Mouse (Mus musculus) midbrain, embryonic 11.5 days (tissue): ENCODE measurements around the gene Ddx19a. TPM values are rescaled to one million over a fixed set of nuclear protein-coding genes. Genes with fewer than 3 reads are reported as not detected.
A peak's percentile ranks its signal among the peaks of the same experiment; 100 is the strongest.
"Not testable (repeated sequence)": the region's sequence is repeated elsewhere in the genome, so short reads cannot be mapped to it uniquely, and the experiment has no call there.

Source experiments
- ATAC-seq: fragments of 200-750 bp; cut with Nextera tagmentation; 2 replicates; pipeline ENCODE4 v1.8.0; 2017; ENCODE audit warnings: moderate TSS enrichment, moderate library complexity; ENCODE audit not compliant: low FRiP score
- DNase-seq: peaks from one replicate; pipeline ENCODE4 v3.0.0; 2015; ENCODE audit warnings: low spot score; ENCODE audit errors: missing footprints
- H3K27ac ChIP-seq: fragments of 300-500 bp; sonication (generic); 2 replicates; pipeline ENCODE4 v1.5.1; 2014; ENCODE audit warnings: low read depth, low read length
- H3K27me3 ChIP-seq: fragments of 300-500 bp; sonication (generic); 2 replicates; pipeline ENCODE4 v1.6.1; 2014; ENCODE audit warnings: mild to moderate bottlenecking, low read length, moderate library complexity, mixed read lengths; ENCODE audit not compliant: control insufficient read depth, insufficient read depth
- H3K36me3 ChIP-seq: fragments of 300-500 bp; sonication (generic); 2 replicates; pipeline ENCODE4 v1.6.1; 2014; ENCODE audit warnings: mild to moderate bottlenecking, low read length, moderate library complexity, mixed read lengths; ENCODE audit not compliant: control insufficient read depth, insufficient read depth
- H3K4me1 ChIP-seq: fragments of 300-500 bp; sonication (generic); 2 replicates; pipeline ENCODE4 v1.6.1; 2014; ENCODE audit warnings: low read length; ENCODE audit not compliant: control insufficient read depth, insufficient read depth
- H3K4me2 ChIP-seq: fragments of 300-500 bp; sonication (generic); 2 replicates; pipeline ENCODE4 v1.6.1; 2014; ENCODE audit warnings: mild to moderate bottlenecking, moderate library complexity
- H3K4me3 ChIP-seq: fragments of 300-500 bp; sonication (generic); 2 replicates; pipeline ENCODE4 v1.5.1; 2014; ENCODE audit warnings: low read depth, low read length
- H3K9ac ChIP-seq: fragments of 300-500 bp; sonication (generic); 2 replicates; pipeline ENCODE4 v1.6.1; 2014; ENCODE audit warnings: low read length
- H3K9me3 ChIP-seq: fragments of 300-500 bp; sonication (generic); 2 replicates; pipeline ENCODE4 v1.6.1; 2016; ENCODE audit warnings: low read length; ENCODE audit not compliant: control insufficient read depth
- WGBS: fragments of 180-500 bp; shearing (Covaris S2); extraction: QIAGEN DNeasy Blood & Tissue Kit; methylation state at CpG from one replicate; pipeline ENCODE4 v1.1.7; 2014; 5-methylcytosine and 5-hydroxymethylcytosine counted together
- polyA plus RNA-seq: library from polyadenylated mRNA; unstranded; fragments of >200 nt; fragmentation: Nextera tagmentation; extraction: Ambion mirVana; gene quantifications from 2 replicates; pipeline ENCODE4 v1.2.1, GENCODE M21; 2014

The Ddx19a gene
- polyA plus RNA-seq, 1 experiment from 2014 or later = 32.8 TPM

GRCm38 (mm10) chr8:110981304-110981703 lies 16.3 kb downstream of the Ddx19a start:
- peaks cover 21% of the 10 kb centered on the region for H3K36me3 ChIP-seq
- H3K4me2 ChIP-seq = no peak overlapping the region
- H3K27me3 ChIP-seq = no peaks in the 10 kb centered on the region
- H3K9me3 ChIP-seq = no peaks in the 10 kb centered on the region
- H3K9ac ChIP-seq = no peak overlapping the region
- 87% methylated on average over 2 of the region's 2 CpGs for WGBS
- peak; percentile 70 for DNase-seq
- H3K4me3 ChIP-seq = no peak overlapping the region
- ATAC-seq = no peak
- no peaks in the 10 kb centered on the region for H3K4me1 ChIP-seq
- H3K27ac ChIP-seq = no peak overlapping the region

DNA sequence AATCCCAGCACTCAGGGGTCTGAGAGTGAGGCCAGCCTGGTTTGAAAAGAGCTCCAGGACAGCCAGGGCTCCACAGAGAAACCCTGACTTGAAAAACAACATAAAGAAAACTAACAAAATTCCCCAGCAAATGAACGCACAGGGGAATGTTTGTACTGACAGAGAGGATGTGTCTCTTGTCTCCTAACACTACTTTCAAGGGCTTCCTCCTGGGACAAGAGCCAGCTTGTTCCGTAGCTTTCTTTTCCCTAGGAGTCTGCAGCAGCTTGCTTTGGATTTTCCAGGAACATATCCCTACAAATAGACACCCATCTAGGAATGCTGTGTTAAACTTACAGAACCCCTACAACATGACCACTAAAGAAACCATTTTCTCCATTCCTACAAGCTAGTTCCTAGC lies 19.6 kb downstream of the Ddx19a start:
- not testable (repeated sequence) for H3K4me3 ChIP-seq, H3K4me1 ChIP-seq, DNase-seq, H3K36me3 ChIP-seq, H3K9ac ChIP-seq, H3K4me2 ChIP-seq, H3K27ac ChIP-seq, H3K27me3 ChIP-seq, H3K9me3 ChIP-seq, ATAC-seq
- 89% methylated on average over 2 of the region's 2 CpGs for WGBS

DNA sequence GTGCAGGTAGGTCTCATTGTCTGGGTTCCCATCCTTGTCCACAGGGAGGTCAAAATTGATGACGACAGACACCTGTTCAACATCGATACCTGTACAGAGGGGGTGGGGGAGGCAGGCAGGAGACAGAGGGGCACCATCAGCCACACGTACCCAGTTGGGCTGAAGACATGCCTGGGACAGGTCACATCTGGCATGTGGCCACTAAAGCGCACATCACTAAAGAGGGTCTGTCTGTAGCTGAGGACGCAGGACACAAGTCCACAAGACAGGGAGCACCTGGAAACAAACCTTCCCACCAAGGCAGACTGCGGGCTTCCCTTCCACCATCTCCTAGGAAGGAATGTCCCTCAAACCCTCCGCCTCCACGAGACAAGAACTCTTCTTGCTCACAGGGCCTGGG lies 21.1 kb downstream of the Ddx19a start:
- not testable (repeated sequence) for ATAC-seq, H3K36me3 ChIP-seq, H3K4me1 ChIP-seq, H3K9me3 ChIP-seq, H3K4me2 ChIP-seq, H3K4me3 ChIP-seq, H3K27ac ChIP-seq, H3K27me3 ChIP-seq, H3K9ac ChIP-seq
- DNase-seq = peak; percentile 45
- 93% methylated on average over 8 of the region's 8 CpGs for WGBS

GRCm38 (mm10) chr8:110969910-110970770 lies 27.5 kb downstream of the Ddx19a start:
- Histone ChIP-seq H3K9ac (peak overlapping the region; percentile 63), H3K9me3 (no peaks in the 10 kb centered on the region), H3K36me3 (no peaks in the 10 kb centered on the region; the same call in 1 of the 2 replicates), H3K27ac (no peak overlapping the region), H3K4me2 (peak overlapping the region; percentile 77), H3K4me3 (peak overlapping the region; percentile 45), H3K27me3 (no peaks in the 10 kb centered on the region), H3K4me1 (peaks cover 4% of the 10 kb centered on the region)
- WGBS = 5% methylated on average over 45 of the region's 45 CpGs
- ATAC-seq (peak; percentile 98), DNase-seq (peak; percentile 97)

- Histone ChIP-seq H3K9me3 (no peaks in the 10 kb centered on the region), H3K27ac (no peak overlapping the region), H3K4me3 (no peak overlapping the region), H3K4me1 (peaks cover 4% of the 10 kb centered on the region), H3K36me3 (no peaks in the 10 kb centered on the region), H3K27me3 (no peaks in the 10 kb centered on the region), H3K9ac (no peak overlapping the region), H3K4me2 (no peak overlapping the region)
- 81% methylated on average over 9 of the region's 9 CpGs for WGBS
- no peak for DNase-seq
- ATAC-seq = no peak
Measured at GRCm38 (mm10) chr8:110967326-110967725, 30.3 kb downstream of the Ddx19a start.

DNA sequence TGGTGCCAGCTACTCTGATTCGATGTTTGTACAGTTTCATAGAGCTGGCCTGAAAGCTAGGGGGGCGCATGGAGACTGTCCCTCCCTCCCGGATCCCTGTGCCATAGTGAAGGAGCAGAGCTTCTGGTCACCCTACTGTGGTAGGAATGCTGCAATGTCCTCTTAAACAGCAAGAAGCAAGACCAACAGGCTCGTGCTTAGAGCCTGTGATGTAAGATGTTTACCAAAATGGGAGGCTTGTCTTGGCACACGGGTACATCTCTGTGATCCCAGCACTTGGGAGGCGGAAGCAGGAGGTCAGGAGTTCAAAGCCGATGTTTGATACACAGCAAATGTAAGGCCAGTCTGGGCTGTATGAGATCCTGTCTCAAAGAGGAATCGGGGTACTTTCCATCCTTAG lies 31.0 kb downstream of the Ddx19a start:
- H3K9ac ChIP-seq = no peak overlapping the region
- no peaks in the 10 kb centered on the region for H3K27me3 ChIP-seq
- H3K4me1 ChIP-seq = peaks cover 4% of the 10 kb centered on the region
- H3K9me3 ChIP-seq = no peaks in the 10 kb centered on the region
- no peak for ATAC-seq
- no peak for DNase-seq
- no peaks in the 10 kb centered on the region for H3K36me3 ChIP-seq
- no peak overlapping the region for H3K4me3 ChIP-seq
- H3K4me2 ChIP-seq = no peak overlapping the region
- WGBS = 90% methylated on average over 8 of the region's 8 CpGs
- H3K27ac ChIP-seq = no peak overlapping the region

DNA sequence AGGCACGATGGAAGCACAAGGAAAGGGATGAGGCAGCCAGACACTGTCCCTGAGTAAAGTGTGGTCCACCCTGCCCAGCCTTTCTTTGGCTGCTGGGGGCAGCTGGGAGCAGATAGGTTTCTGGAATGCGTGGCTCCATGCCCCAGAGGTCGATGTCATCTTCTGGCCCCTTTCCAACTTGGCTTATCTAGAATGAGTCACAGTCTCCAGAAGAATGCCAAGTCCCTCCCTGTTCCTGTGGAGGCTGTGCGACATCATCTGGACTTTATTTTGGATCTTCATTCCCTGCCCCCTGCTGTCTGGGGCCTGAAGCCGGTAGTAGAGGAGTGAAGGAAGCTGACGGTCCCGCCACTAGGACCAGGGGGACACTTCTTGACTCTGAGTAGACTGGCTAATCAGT lies 32.0 kb downstream of the Ddx19a start:
- ATAC-seq = no peak
- Histone ChIP-seq H3K9ac (no peak overlapping the region), H3K36me3 (no peaks in the 10 kb centered on the region), H3K4me2 (no peak overlapping the region), H3K9me3 (no peaks in the 10 kb centered on the region), H3K27me3 (no peaks in the 10 kb centered on the region), H3K4me3 (no peak overlapping the region), H3K4me1 (peaks cover under 1% of the 10 kb centered on the region), H3K27ac (no peak overlapping the region)
- DNase-seq = no peak
- 78% methylated on average over 7 of the region's 7 CpGs for WGBS

DNA sequence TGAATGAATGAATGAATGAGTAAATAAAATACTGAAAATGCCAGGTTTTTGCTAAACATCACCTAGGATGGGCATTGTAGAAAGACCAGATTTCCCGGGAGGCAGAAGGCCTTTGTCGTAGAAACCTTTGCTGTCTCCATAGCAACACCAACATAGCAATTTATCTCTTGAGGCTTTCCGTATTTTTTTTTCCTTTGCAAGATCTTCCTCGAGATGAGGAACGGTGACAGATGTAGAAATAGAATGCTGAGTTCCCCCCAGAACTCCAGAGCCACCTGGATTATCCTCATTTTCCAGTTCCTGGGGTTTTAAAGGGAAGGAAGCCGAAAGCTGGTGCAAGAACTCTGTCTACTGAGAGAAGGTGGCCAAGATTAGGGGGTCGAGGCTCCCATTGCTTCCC lies 32.9 kb downstream of the Ddx19a start:
- Histone ChIP-seq H3K4me1 (no peaks in the 10 kb centered on the region), H3K4me2 (no peak overlapping the region), H3K4me3 (no peak overlapping the region), H3K27me3 (no peaks in the 10 kb centered on the region), H3K9ac (no peak overlapping the region), H3K27ac (no peak overlapping the region), H3K9me3 (no peaks in the 10 kb centered on the region), H3K36me3 (peaks cover 2% of the 10 kb centered on the region; the same call in 1 of the 2 replicates)
- WGBS = 82% methylated on average over 7 of the region's 7 CpGs
- ATAC-seq = no peak
- DNase-seq = no peak

- Histone ChIP-seq H3K27me3 (no peaks in the 10 kb centered on the region), H3K4me3 (no peak overlapping the region), H3K27ac (no peak overlapping the region), H3K4me1 (no peaks in the 10 kb centered on the region), H3K9me3 (no peaks in the 10 kb centered on the region), H3K9ac (no peak overlapping the region), H3K36me3 (peaks cover 3% of the 10 kb centered on the region; the same call in 1 of the 2 replicates), H3K4me2 (no peak overlapping the region)
- no peak for DNase-seq
- 90% methylated on average over 2 of the region's 2 CpGs for WGBS
- no peak for ATAC-seq
Measured at GRCm38 (mm10) chr8:110963051-110963450, 34.5 kb downstream of the Ddx19a start.
